Mouse (Mus musculus) embryo, embryonic 10 days (tissue): ENCODE measurements around the gene Wdr91.

ENCODE experiments used
- DNase-seq: peaks from one replicate; pipeline ENCODE4 v3.0.0-alpha.2; 2015; ENCODE audit warnings: low spot score

Gene Wdr91

DNA sequence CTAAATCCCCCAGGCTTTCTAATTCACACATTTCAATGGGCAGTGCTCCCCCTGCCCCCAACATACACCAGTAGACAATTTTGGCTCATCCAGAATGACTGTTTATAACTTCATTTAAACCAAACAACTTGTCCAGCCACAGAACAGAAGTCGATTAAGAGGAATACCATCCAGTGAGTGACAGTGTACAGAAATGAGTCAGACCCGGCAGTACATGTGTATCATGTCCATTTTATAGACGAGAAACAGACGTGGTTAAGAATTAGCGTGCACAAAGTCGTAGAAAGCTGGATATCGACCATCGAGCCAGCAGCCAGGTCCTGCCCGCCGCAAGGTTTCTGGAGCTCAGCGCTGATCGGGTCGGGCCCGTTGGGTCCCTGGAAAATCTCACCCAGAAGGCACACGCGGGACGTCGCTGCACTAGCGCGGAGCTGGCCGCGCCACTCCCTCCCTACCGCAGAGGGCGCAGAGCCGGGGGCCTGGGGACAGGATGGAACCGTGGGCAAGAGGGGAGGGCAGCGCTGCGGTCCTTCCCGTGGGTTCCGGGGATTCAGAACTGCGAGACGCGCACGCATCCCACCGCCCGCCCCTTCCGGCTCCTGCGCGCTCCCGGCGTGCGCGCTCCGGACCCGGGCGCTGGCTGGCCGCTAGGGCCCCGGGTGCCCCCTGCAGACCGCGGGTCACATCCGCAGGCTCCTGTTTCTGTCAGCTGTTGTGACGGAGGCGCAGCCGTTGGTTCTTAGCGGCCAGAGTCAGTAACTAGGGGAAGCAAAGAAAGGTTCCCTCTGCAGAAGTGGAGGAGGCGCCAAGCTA, 33.0 kb downstream of the Wdr91 start, which contains the start of gene Cyren:
Gene Cyren, minus strand, starts transcription at position 552 of the 813 bp plus-strand sequence.
- peak; percentile 88 for DNase-seq

GRCm38 (mm10) chr6:34876835-34877156, 33.9 kb downstream of the Wdr91 start:
- no peak for DNase-seq

DNA sequence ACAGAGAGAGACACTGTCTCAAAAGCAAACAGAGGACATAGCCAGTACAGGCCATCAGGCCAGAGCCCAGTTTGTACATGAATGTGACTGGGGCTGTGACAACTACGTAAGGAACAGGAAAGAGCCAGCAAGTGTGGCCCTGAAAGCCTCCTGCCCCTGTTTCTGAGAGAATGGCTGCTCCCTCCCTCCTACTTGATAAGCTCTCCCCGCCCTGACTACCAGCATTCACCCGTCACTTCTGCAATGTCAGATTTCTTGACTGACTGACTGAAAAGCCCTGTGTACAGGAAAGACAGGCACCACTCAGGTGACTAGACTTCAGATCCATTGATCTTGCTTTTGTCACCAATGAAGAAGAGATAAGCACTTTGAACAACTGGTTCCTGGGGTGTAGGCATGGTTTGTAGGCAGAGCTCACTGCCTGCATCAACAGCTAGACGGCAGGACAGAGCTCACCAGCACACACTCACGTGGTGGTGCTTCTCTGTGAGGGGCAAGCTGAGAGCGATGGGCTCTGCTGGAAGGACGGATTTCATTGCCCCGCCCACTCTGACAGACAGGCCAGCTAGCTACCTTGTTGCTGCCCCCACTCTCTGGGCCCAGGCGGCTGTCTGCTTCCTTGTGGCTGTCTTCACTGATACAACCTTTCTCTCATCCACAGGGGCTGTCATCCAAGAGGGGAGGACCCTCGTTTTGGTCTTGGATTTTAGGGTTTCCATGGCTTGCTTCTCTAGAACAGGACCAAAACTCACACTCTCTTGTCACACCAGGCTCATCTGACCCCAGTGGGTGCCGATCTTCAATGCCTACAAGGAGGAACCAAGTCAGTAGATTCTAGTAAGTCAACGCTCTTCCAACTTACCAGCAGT, 34.5 kb downstream of the Wdr91 start:
- peak; percentile 42 for DNase-seq

- DNase-seq = no peak
Observed at GRCm38 (mm10) chr6:34875268-34875761, 35.4 kb downstream of the Wdr91 start.

DNA sequence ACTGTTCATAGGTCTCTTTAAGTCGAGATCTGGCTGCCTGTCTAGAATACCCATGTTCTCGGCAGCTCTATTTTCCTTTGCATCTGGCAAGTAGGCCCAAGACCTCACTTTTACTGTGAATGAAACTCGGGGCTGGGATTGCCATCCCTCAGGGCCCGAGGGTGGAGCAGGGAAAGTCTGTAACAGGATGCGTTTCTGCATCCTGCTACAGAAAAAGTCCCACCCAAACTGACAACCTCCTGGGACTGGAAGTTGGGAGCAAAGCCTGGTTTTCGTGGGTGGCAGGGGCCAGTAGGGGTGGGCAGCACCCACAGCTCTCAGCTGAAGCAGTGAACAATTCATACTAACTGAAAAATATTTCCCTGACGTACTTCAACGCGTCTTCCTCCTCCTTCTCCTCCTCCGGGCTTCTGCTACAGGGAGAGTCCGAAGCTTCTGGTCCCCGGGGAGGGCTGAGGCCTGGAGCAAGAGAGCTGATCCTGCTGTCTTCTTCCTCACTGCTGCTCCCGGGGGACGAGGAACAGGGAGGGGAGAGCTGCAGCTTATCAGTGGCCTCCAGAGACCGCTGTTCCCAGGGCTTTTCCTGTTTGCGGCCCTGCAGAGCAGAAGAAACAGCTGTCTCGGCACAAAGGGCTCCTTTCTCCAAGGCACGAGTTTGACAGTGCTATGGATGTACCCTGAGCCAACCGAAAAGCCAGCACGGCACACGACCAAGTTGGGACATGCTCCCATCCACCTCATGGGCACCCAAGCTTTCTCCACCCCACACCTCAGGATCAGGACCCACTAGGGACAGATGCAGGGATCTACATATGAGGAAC, 36.4 kb downstream of the Wdr91 start:
- no peak for DNase-seq

DNA sequence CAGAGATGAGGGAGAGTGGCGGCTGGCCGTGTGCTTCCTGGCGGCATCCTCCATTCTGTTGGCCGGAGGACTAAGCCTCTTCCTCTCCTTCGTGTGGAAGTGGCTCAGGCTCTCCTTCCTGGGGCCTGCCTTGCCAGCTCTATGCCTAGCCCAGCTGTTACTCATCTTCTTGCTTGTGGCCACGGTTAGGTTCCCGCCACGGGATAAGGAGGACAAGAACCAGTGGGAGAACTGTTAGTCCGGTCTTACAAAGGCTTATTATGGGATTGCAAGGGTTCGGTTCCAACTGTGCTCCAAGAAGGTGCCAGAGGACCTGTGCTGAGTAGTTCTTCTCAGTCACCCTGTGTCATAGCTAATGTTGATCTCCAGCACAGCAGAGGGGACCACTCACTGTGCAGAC, 37.8 kb downstream of the Wdr91 start:
- no peak for DNase-seq

DNA sequence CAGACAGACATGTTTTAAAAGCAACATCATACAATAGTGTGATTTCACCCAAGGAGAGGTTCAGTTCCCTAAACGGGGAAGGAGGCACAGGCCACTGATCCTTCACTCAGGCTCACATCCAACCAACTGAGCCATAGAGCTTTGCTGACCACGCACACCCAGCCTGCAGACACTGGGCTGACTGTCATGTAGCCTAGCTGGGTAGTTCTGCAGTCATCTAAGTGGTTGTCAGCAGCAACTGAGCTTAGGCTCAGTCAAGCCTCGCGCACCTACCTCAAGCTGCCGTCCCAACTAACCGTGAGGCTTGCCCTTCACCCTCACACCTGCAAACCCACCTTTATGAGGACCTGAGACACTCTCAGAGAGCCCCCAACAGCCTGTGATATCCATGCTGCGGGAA, 38.7 kb downstream of the Wdr91 start:
- no peak for DNase-seq

GRCm38 (mm10) chr6:34870724-34871123, 40.0 kb downstream of the Wdr91 start:
- DNase-seq = no peak

GRCm38 (mm10) chr6:34870136-34870535, 40.5 kb downstream of the Wdr91 start:
- DNase-seq = no peak

GRCm38 (mm10) chr6:34869225-34869915, 41.3 kb downstream of the Wdr91 start:
- DNase-seq = no peak

GRCm38 (mm10) chr6:34868507-34869217, 42.0 kb downstream of the Wdr91 start:
- DNase-seq = no peak

GRCm38 (mm10) chr6:34867995-34868350, 42.7 kb downstream of the Wdr91 start:
- no peak for DNase-seq

DNA sequence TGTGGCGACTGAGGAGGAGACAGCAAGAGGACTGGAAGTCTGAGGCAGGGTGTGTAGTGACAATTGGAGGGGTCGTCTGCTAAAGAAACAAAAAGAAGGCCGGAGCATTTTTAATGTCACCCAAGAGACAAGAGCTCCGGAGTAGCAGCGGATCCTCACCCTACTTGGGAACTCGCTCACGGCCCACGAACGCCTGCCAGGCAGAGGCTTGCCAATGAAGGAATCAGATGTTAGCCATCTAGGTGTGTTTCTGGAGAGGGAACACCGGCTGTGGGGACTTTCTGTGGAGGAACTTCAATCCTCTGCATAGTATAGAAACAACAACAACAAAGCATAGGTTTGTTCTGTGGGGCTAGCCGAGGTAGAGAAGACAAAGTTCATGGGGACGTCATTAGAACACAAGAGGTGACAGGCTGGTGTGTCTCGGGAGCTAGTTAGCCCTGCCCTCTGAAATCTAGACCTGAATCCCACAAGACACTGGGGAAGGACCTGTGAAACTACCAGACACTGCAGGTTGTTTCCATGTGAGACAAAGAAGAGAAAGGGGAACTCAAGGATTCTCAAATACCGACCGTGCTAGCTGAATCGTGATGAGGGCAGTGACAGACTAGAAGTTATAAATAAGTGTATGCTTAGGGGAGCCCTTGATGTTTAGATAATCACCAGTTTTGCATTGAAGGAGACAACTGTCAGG, 43.2 kb downstream of the Wdr91 start:
- DNase-seq = no peak

- peak; percentile 26 for DNase-seq
Observed at GRCm38 (mm10) chr6:34866786-34867185, 43.9 kb downstream of the Wdr91 start.

GRCm38 (mm10) chr6:34865711-34866593, 44.7 kb downstream of the Wdr91 start:
- DNase-seq = no peak

GRCm38 (mm10) chr6:34865213-34865612, 45.5 kb downstream of the Wdr91 start:
- DNase-seq = no peak

DNA sequence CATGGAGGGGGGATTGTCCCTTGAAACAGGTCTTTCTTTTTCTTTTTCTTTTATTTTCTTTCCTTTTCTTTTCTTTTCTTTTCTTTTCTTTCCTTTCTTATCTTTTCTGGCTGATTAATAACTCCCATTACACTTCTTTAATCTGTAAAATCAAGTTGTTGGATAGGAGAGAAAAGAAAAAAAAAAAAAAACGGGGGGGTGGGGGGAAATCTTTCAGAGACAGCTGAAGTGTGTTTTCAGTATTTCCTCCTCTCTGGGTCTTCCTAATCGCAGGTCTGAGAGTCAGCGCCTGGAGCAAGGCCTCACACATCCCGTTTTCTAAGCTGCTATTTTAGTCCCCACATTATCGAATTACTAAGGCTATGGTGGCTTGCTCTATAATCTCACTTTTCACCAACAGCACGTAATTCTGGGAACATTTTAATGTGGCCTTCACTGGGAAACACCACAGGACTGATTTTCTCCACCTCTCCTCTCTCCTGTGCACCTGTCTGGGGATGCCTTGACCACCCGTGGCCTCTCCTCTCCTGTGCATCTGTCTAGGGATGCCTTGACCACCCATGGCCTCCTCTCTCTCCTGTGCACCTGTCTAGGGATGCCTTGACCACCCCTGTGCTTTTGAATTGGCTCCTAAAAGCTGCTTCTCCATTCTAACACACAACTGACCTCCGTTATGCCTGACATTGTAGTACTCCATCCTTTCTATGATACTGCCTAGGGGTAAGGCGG, 46.7 kb downstream of the Wdr91 start:
- DNase-seq = no peak

DNA sequence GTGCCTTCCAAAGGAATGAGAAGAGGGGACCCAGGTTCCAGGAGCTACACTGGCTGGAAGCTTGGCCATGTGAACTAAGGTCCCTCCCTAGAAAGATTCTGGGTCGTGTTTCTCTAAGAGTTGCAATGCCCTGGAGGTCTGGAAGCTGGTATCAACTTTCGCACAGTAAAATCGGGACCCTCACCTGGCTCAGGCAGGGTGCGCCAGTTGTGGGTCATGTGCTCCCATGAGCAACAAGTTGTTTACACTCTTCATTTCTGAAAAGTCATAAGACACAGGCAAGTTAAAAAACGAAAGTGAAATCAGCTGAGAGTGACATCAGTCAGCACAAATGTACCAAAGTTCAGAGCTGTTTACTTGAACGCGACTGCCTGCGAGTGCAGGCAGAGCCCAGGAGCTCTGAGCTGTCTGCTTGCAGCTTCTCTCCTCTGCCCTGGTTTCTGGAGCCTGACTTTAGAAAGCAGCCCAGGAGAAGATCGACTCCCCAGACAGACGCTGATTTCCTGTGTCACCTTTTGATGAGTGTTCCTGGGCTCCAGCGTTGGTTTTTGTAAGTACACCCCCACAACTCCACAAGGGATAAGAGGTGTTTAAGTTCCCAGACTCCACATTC, 47.8 kb downstream of the Wdr91 start, which contains the start of gene Tmem140:
Gene Tmem140, plus strand, starts transcription at position 356 of the 613 bp plus-strand sequence.
- DNase-seq = no peak
